Mouse (Mus musculus) frontal cortex, adult (tissue): Measurements from ENCODE around the gene Numa1.
"Not testable (repeated sequence)": the region's sequence is repeated elsewhere in the genome, so short reads cannot be mapped to it uniquely, and the experiment has no call there.

Experiments used
- ATAC-seq: cut with Nextera tagmentation; 2 replicates; pipeline ENCODE4 v1.9.2; 2017; ENCODE audit warnings: mild to moderate bottlenecking, moderate library complexity, mixed read lengths; ENCODE audit not compliant: low TSS enrichment

Numa1 gene

GRCm38 (mm10) chr7:102048524-102048923, 114.6 kb downstream of the Numa1 start:
- not testable (repeated sequence) for ATAC-seq

- ATAC-seq: no peak
Measured at GRCm38 (mm10) chr7:102061353-102061752, 127.4 kb downstream of the Numa1 start.

- ATAC-seq: no peak
Measured at GRCm38 (mm10) chr7:102062203-102062602, 128.3 kb downstream of the Numa1 start.

- no peak for ATAC-seq
Measured at GRCm38 (mm10) chr7:102063891-102064290, 130.0 kb downstream of the Numa1 start.
